Mouse (Mus musculus) intestine, embryonic 16.5 days (tissue): ENCODE results near the gene Ttc7b. TPM values are rescaled to one million over a fixed set of nuclear protein-coding genes. Genes with fewer than 3 reads are reported as not detected.

Experiments
- ATAC-seq: fragments of 200-750 bp; cut with Nextera tagmentation; 2 replicates; pipeline ENCODE4 v1.8.0; 2017; ENCODE audit warnings: moderate TSS enrichment, moderate library complexity
- H3K27ac ChIP-seq: fragments of 300-500 bp; sonication (generic); 2 replicates; pipeline ENCODE4 v1.5.1; 2014; ENCODE audit warnings: mild to moderate bottlenecking, low read length
- H3K27me3 ChIP-seq: fragments of 300-500 bp; sonication (generic); replicated peaks from 2 replicates; pipeline ENCODE4 v1.6.1; 2014; ENCODE audit warnings: low read length, control low read depth, mixed read lengths; ENCODE audit not compliant: control insufficient read depth, insufficient read depth
- H3K36me3 ChIP-seq: fragments of 300-500 bp; sonication (generic); 2 replicates; pipeline ENCODE4 v1.6.1; 2014; ENCODE audit warnings: low read length, control low read depth; ENCODE audit not compliant: control insufficient read depth, insufficient read depth
- H3K4me1 ChIP-seq: fragments of 300-500 bp; sonication (generic); 2 replicates; pipeline ENCODE4 v1.6.1; 2014; ENCODE audit warnings: low read length, control low read depth, mixed read lengths; ENCODE audit not compliant: control insufficient read depth, insufficient read depth
- H3K4me2 ChIP-seq: fragments of 300-500 bp; sonication (generic); 2 replicates; pipeline ENCODE4 v1.6.1; 2014; ENCODE audit warnings: low read depth, low read length, control low read depth
- H3K4me3 ChIP-seq: fragments of 300-500 bp; sonication (generic); 2 replicates; pipeline ENCODE4 v1.5.1; 2014; ENCODE audit warnings: mild to moderate bottlenecking, low read length
- H3K9ac ChIP-seq: fragments of 300-500 bp; sonication (generic); 2 replicates; pipeline ENCODE4 v1.6.1; 2014; ENCODE audit warnings: low read depth, low read length
- H3K9me3 ChIP-seq: fragments of 300-500 bp; sonication (generic); 2 replicates; pipeline ENCODE4 v1.6.1; 2016; ENCODE audit warnings: low read length, control low read depth; ENCODE audit not compliant: control insufficient read depth
- WGBS: fragments of 180-500 bp; shearing (Covaris S2); extraction: QIAGEN DNeasy Blood & Tissue Kit; methylation state at CpG from one replicate; pipeline ENCODE4 v1.1.7; 2014; 5-methylcytosine and 5-hydroxymethylcytosine counted together
- polyA plus RNA-seq: library from polyadenylated mRNA; unstranded; fragments of >200 nt; fragmentation: Nextera tagmentation; extraction: Ambion mirVana; gene quantifications from 2 replicates; pipeline ENCODE4 v1.2.1, GENCODE M21; 2015

Ttc7b gene
- polyA plus RNA-seq, 1 experiment from 2014 or later, result 2.4 TPM

DNA sequence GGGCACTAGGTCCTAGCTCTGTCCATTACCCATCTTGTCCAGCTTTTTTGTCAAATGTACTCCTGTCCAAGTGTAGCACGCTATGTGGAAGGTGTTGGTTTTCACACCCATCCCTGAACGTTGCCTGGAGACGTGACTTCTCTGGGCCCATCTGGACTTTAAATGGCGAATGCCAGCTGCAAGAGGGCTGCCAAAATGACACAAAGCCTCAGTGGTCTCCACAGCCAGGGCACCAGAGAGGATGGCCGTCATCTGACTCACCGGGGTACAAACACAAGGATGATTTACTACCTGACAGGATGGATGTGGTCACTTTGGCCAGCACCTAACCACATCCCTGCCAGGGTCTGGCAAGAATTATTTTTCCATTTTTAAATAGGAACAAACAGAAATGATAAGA lies 207.4 kb downstream of the Ttc7b start:
- Histone ChIP-seq H3K4me2 (no peak overlapping the region), H3K9me3 (no peaks in the 10 kb centered on the region), H3K27ac (no peak overlapping the region), H3K4me1 (no peaks in the 10 kb centered on the region), H3K9ac (no peak overlapping the region), H3K27me3 (no peaks in the 10 kb centered on the region), H3K4me3 (no peak overlapping the region), H3K36me3 (no peaks in the 10 kb centered on the region)
- ATAC-seq, result no peak
- 63% methylated on average over 6 of the region's 6 CpGs for WGBS

DNA sequence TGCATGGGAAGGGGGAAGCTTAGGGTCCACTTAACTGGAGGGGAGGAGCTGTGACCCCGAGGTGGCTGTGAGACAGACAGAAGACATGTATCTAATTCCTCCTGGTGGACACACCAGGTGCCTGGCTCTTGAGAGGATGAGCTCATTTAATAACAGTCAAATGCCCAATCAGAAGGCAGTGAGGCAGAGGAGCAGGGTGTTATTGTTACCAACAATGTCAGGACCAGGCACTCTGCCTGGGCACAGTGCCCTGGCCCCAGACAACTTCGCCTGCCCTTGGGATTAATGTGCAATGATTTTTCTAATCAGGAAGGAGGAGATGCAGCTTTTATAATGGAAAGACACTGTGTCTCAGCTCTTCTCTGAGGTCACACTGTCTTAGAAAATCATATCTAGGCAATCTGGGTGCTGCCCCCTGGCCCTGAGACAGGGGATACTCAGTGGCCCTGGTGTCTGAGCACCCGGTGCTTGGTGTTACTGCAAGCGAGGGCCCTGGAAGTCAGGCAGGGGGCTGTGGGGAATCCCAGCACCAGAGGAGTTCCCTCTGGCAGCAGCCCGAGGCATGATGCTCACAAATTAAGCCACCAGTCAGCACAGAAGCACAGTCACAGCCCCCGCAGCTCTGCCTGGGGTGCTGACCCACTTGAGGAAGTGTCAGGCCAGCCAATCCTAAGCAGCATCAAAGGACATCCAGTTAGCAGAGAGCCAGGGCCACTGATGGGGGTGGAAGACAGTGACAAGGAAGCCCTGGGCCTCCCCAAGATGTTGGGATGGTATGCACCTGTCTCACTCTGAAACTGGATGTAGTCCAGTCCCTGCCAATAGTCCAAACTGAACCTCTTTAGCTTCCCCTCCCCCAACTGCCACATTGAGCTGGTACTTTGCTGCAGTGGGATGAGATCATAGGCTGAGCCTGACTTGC lies 209.9 kb downstream of the Ttc7b start:
- Histone ChIP-seq H3K4me1 (peaks cover 6% of the 10 kb centered on the region), H3K4me2 (no peak overlapping the region), H3K4me3 (no peak overlapping the region), H3K36me3 (no peaks in the 10 kb centered on the region), H3K27ac (no peak overlapping the region), H3K9ac (no peak overlapping the region), H3K27me3 (no peaks in the 10 kb centered on the region), H3K9me3 (no peaks in the 10 kb centered on the region)
- 66% methylated on average over 6 of the region's 6 CpGs for WGBS
- ATAC-seq, result no peak

DNA sequence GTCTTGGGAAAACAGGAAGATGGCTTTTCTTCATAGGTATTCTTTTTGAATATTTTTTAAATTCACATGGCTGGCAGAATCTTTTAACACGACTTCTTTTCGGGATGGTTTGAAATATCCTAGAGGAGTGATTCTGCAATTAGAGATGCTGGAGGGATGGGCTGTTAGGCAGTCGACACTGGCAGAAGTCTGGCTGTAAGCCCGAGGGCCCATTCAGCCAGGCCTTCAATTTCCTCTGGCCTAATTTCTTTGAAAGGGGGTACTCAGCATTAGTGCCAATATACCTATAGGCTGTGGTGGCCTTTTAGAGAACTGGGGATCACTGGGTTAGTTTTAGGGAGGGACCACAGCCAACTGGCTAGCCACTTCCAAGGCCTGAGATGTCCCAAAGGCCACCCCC lies 211.4 kb downstream of the Ttc7b start:
- ATAC-seq, result no peak
- Histone ChIP-seq H3K4me3 (no peak overlapping the region), H3K4me2 (no peak overlapping the region), H3K4me1 (peaks cover 12% of the 10 kb centered on the region), H3K9ac (no peak overlapping the region), H3K9me3 (no peaks in the 10 kb centered on the region), H3K27ac (no peak overlapping the region), H3K36me3 (no peaks in the 10 kb centered on the region), H3K27me3 (no peaks in the 10 kb centered on the region)
- WGBS, result 70% methylated on average over 4 of the region's 4 CpGs

DNA sequence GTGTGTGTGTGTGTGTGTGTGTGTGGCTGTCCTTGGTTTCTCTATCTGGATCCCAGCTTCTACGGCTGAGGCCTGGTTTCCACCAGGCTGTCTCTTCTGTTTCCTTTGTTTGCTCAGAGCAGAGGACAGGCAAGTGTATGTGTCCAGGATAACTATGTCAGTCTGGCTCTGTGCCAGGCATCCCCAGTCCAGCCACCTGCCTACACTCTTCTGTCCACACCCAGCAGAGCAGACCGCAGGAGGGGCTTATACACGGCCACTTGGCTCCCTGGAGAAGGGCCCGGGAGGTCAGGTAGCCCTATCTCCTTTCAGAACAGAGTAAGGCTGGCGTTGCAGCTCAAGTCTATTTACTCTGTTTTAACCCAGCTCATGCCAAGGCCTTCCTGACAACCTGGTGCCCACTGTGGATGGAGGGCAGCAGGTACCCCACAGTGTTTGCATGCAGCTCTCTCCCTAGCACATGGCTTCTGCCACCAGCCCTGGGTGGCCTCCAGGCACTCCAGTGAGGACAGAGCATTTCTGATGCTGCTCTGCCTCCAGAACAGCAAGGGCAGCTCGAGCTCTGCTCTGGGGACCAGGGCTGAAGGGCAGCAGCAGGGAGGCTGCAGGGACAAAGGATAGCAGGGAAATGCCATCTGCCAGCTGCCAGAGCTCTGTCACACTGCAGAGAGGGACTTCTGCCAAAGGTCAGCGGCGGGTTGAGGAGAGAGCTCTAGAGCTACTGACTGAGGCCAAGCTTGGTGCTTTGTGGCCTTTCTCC lies 212.9 kb downstream of the Ttc7b start:
- 0 out of 2 replicates have a peak overlapping the region, but pooled peaks have one; percentile 0 for H3K9ac ChIP-seq
- peak; percentile 67 for ATAC-seq
- no peaks in the 10 kb centered on the region for H3K27me3 ChIP-seq

DNA sequence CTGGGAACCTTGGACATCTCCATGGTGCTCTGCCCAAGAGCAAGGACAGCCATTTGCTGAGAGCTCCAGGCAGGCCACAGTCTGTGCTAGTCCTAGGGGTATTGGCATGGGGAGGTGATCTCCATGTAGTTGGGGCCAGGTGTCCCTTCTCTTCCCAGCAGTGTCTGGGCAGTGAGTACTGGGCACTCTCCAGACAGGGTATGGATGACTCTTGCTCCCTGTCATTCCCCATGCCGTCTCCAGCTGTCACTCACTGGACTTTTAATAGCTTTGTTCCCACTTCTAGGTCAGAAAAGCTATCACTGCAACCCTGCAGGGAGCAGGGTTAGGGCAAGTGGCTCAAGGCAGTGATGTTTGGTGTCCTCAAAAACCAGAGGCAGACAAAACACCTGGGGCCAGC lies 214.3 kb downstream of the Ttc7b start:
- Histone ChIP-seq H3K27me3 (no peaks in the 10 kb centered on the region), H3K4me3 (no peak overlapping the region), H3K9ac (no peak overlapping the region), H3K36me3 (peaks cover under 1% of the 10 kb centered on the region; the same call in 1 of the 2 replicates), H3K9me3 (no peaks in the 10 kb centered on the region), H3K4me2 (no peak overlapping the region), H3K4me1 (peaks cover 12% of the 10 kb centered on the region), H3K27ac (no peak overlapping the region)
- no peak for ATAC-seq
- WGBS, result 71% methylated on average over 1 of the region's 1 CpGs

More for the DNA sequence above, 212.9 kb downstream of the Ttc7b start:
- Histone ChIP-seq H3K36me3 (no peaks in the 10 kb centered on the region), H3K9me3 (no peaks in the 10 kb centered on the region), H3K27ac (no peak overlapping the region), H3K4me1 (peaks cover 12% of the 10 kb centered on the region), H3K4me3 (no peak overlapping the region), H3K4me2 (no peak overlapping the region)
- 48% methylated on average over 8 of the region's 8 CpGs for WGBS

DNA sequence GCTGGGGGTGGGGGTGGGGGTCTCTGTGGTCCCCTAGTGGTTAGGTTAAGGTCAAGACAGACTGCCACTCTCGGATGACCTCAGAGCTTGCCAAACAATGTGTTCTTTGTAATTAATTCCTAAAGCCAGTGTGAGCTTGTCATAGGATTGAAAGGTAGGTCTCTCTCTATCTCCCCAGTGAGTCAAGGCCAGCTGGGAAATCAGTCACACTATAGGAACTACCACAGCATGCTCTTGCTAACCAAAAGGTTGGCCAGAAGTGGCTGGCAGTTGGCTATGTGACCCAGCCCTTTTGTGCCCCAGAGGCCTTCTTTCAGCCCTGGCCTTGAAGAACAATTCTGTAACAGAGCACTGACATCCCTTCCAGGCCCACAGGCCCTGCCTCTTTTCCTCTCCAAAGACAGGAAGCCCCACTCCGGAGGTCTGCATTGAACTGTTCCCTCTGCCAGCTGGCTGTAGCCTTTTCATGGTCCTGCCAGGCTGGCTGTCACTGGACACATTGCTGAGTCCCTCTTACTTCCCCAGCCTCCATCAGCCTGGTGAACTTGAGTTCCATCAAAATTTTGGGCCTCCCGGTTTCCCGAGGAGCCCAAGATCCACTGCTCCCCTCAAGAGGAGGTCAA lies 215.5 kb downstream of the Ttc7b start:
- Histone ChIP-seq H3K4me1 (peaks cover 12% of the 10 kb centered on the region), H3K4me3 (no peak overlapping the region), H3K9ac (no peak overlapping the region), H3K27ac (no peak overlapping the region), H3K27me3 (no peaks in the 10 kb centered on the region), H3K4me2 (no peak overlapping the region), H3K36me3 (peaks cover 3% of the 10 kb centered on the region; the same call in 1 of the 2 replicates), H3K9me3 (no peaks in the 10 kb centered on the region)
- 76% methylated on average over 4 of the region's 4 CpGs for WGBS
- ATAC-seq, result no peak

DNA sequence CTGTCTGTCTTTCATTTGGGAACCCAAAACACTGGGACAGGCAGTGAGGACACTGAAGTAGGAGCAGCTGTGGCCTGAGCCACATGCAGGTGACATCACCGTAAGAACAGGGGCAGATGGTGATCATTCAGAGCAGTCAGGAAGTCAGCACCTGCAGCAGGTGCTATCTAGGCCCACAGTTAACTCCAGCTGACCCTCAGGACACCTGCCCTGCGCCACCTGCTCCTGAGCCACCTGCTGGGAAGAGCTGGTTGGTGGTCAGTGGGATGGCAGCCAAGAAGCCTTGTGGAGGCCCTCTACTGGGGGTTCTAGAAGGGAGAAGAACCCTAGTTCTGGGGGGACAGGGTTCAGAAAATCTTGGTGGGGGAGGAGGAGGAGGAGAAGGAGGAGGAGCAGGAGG lies 216.3 kb downstream of the Ttc7b start:
- Histone ChIP-seq H3K27ac (no peak overlapping the region), H3K4me3 (no peak overlapping the region), H3K27me3 (no peaks in the 10 kb centered on the region), H3K4me2 (no peak overlapping the region), H3K36me3 (peaks cover 3% of the 10 kb centered on the region; the same call in 1 of the 2 replicates), H3K9ac (no peak overlapping the region), H3K4me1 (peaks cover 12% of the 10 kb centered on the region), H3K9me3 (no peaks in the 10 kb centered on the region)
- WGBS, result 90% methylated on average over 2 of the region's 2 CpGs
- peak; percentile 47; the same call in 1 of the 2 replicates for ATAC-seq

DNA sequence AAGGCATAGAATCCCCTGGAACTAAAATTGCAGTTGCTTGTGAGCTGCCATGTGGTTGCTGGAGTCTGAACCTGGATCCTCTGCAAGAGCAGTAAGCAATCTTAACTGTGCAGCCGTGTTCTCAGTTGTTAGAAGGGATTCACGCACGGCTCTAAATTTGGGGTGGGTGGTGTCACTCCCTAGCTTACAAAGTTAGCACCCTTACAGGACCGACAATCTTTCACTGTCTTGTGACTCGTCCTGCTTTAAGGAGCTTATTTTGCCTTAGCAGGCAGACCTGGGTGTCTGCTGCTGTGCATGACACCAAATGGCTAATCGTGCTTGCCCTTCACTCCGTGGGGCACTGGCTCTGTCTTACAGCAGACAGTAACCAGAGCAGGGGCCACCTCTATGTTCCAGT lies 217.5 kb downstream of the Ttc7b start:
- Histone ChIP-seq H3K9me3 (no peaks in the 10 kb centered on the region), H3K4me2 (no peak overlapping the region), H3K4me1 (peaks cover 12% of the 10 kb centered on the region), H3K27me3 (no peaks in the 10 kb centered on the region), H3K27ac (no peak overlapping the region), H3K9ac (no peak overlapping the region), H3K36me3 (peaks cover 3% of the 10 kb centered on the region; the same call in 1 of the 2 replicates), H3K4me3 (no peak overlapping the region)
- ATAC-seq, result no peak
- whole genome bisulfite sequencing, result 68% methylated on average over 7 of the region's 7 CpGs

DNA sequence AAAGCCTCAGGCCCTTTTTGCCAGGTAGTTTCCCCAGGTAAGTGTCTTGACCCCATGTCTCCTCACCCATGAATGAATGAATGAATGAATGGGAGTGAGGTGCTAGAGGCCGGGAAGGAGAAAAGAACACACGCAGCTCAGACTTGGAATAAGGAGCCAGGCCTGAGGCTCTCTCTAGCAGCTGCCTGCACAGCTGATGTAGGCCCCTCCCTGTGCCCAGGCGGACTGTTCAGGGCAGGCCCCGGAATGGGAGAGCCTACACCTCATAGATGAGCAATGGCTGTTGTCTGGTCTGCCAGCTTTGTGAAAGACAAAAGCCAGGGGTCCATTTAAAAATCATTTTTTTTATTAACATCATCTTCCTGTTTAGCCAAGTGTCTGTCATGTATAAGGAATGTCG lies 220.2 kb downstream of the Ttc7b start:
- Histone ChIP-seq H3K9ac (no peak overlapping the region), H3K4me2 (no peak overlapping the region), H3K27ac (no peak overlapping the region), H3K9me3 (0 out of 2 replicates have a peak, but pooled peaks cover 2% of the 10 kb centered on the region), H3K4me1 (peaks cover 6% of the 10 kb centered on the region; the same call in 1 of the 2 replicates), H3K4me3 (no peak overlapping the region), H3K27me3 (no peaks in the 10 kb centered on the region), H3K36me3 (peaks cover 3% of the 10 kb centered on the region; the same call in 1 of the 2 replicates)
- ATAC-seq, result no peak
- 71% methylated on average over 5 of the region's 5 CpGs for WGBS
